Mouse (Mus musculus) liver, adult (tissue): ENCODE data around the gene Sesn3.

Source experiments
- GATA4 ChIP-seq: IDR thresholded peaks from 2 replicates; pipeline ENCODE4 v1.6.1; 2014; ENCODE audit warnings: mild to moderate bottlenecking, low read length; ENCODE audit not compliant: insufficient replicate concordance

Sesn3 gene

DNA sequence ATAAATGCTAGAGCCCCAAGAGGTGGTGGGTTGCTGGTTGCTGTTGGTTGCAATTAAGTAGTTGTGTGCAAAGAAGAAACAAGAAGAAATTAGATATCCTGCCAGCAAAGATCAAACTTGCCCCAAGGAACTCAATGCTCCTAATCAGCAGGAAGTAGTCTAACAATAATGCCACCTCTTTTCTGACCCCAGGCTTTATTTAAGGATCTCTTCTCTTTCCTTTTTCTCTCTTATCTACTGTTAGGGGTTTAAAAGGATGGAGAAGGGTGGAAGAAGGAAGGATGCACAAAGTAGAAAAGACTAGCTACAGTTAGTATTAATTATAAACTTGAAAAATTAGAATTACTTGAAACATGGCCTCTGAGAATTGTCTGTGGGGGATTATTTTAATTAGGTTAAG, 97.6 kb downstream of the Sesn3 start:
- TF ChIP-seq GATA4: no peak

- no peak for TF ChIP-seq GATA4
Observed at GRCm38 (mm10) chr9:14376149-14376548, 101.3 kb downstream of the Sesn3 start.

- no peak for TF ChIP-seq GATA4
Observed at GRCm38 (mm10) chr9:14378151-14378550, 103.3 kb downstream of the Sesn3 start.

GRCm38 (mm10) chr9:14379769-14380385, 105.0 kb downstream of the Sesn3 start:
- TF ChIP-seq GATA4: no peak

DNA sequence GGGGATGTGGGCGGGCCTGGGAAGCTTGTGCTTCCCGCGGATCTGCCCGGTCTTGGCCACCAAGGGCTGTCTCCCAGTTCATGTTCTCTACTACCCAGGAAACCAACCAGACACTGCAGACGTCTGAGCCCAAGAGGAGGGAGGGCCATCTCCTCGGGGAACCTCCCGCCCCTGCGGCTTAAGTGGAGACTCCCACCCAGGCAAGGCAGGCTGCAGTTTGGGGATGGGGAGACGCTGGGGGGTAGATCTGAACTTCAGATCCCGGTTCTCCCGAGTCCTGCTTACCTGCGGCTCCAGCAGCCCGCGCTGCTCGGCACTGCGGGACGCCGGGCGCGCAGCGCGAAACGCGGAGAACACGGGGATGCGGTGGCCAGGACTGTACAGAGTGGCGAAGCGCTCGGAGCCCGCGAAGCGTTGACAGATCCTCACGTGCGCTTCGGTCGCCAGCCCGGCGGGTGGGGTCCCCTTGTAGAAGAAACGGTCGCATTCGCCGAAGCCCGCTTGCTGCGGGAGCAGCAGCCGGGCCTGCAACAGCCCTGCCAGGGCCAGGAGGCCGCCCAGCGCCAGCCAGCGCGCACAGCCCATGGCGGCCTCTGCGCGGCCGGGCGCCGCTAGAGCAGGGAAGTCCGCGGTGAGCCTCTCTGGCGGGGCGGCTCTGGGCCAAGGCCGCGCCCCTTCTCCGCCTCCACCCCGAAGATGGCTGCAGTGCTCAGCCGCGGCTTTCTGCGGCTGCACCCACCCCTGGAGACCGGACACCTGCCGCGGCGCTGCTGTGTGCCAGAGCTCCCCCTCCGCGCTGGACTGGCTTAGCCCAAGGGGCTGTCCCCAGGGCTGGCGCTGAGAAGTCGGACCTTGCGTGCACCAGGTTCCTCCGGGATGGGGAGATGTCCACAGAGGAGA, 105.8 kb downstream of the Sesn3 start:
- no peak for TF ChIP-seq GATA4

DNA sequence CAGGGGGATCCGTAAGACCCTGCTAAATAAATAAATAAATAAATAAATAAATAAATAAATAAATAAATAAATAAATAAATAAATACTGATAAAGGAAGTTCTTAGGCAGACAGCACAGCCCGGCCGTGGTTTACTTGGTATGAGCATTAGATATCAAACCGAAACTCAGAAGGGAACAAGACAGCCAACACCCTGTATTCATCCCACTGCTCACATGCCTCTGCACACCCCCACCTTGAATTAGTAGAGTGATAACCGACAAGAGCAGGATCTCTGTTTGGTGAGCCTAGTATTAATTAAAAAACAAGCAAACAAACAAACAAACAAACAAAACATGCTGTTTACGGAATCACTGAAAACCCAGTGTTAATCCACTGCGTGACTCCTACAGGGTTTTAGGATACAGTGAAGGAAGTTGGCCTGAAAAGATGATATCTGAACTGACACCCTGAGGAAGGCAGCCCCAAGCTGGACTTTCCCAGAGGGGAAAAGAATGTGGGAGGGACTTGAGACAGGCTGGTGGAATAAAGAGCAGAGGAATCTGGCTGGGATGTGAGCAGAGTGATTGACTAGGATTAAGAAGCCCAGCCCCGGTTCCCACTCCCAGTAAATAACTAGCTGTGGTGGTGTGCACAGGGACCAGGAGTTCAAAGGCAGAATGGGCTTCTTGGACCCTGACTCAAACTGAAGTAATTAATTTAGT, 106.6 kb downstream of the Sesn3 start, which contains the start of gene Endod1:
TSS of gene Endod1 (minus strand) at position 155 of the 703 bp plus-strand sequence.
- no peak for TF ChIP-seq GATA4

DNA sequence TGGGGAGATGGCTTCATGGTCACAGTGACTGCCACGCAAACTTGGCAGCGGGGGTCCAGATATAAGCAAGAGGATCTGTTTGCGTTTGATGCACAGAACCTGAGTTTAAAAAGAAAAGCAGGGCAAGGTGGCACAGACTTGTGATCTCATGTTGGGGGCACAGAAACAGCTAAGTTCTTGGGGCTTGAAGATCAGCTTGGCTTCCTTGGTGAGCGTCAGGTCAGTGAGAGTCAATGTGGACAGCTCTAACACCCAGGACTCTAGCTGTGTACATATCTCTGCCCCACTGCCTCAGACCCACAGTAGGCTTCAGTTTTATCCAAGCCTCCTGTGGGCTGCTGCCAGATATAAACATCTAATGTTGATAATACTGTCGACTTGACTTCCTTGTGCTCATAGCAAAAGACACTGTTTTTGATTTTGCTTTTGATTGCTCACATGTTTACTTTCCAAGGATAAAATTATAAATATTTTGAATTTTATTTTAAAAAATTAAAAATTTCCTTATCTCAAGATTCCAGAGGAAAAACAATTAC, 107.5 kb downstream of the Sesn3 start:
- TF ChIP-seq GATA4: no peak
